Mouse (Mus musculus): ENCODE measurements around the gene Itch.
A peak's percentile ranks its signal among the peaks of the same experiment; 100 is the strongest.
"Not testable (repeated sequence)": the region's sequence is repeated elsewhere in the genome, so short reads cannot be mapped to it uniquely, and the experiment has no call there.

The Itch gene

DNA sequence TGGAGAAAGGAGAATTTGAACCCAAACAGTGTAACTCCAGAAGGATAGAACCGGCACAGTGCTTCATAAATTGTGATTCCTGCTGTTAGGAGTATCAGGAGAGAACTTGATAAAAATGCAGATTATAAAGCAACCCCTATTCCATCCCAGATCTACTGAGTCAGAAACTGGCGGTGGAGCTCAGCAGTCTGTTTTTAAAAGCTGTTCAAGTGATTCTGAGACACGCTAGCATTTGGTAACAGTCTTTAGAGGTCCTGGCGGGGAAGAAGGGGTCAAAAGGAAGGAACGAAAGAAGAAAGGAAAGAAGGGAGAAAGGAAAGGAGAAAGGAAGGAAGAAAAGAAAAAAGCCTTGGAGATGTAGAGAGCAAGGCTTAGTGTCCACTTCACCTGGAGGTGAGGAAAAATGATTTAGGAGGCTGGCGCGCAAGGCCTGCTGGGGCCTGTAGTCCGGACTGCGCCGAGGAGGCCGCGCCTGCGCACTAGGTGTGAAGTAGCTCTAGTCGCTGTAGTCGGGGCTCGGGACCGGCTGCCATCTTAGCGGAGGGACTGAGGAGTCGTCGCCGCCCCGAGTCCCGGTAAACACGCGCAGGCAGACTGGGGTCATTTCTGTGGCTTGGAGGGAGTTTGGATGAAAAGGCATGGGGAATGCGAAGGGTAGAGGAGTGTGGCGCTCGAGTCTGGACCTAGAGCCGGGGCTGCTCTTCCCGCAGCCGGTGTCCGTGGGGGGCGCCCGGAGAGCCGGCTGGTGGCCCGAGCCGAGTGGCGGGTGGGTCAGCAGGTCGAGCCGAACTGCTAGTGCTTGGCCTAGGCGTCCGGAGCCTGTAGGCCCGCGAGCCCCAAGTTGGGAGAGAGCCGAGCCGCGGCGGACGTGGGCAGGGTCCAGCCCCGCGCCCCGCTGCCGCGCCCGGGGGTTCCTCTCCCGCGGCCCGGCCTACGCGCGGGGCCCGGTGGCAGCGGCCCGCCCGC is at the start of gene Itch:
Gene Itch (plus strand): TSS at position 499 of the 966 bp plus-strand sequence.
- peak; percentile 96 for DNase-seq (ENCODE audit: low spot score)

DNA sequence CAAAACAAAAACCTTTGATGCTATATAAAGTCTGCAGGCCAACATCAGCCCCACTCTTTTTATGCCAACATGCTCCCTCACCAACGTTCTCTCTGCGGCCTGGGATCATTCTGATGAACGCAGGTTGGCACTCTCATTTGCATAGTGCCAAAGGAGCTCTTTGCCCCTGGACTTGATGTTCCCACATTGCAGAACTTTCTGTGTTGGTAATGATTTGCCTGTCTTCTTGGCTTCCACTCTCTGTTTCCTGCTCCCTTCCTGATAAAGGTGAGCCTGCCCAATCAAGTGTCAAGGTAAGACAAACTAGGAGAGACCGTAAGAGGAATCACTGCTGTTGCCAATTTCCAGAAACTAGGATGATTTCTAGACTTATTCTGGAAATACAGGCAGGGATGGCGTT is 48.8 kb upstream of the Itch start:
- no peak for DNase-seq (ENCODE audit: low spot score)

DNA sequence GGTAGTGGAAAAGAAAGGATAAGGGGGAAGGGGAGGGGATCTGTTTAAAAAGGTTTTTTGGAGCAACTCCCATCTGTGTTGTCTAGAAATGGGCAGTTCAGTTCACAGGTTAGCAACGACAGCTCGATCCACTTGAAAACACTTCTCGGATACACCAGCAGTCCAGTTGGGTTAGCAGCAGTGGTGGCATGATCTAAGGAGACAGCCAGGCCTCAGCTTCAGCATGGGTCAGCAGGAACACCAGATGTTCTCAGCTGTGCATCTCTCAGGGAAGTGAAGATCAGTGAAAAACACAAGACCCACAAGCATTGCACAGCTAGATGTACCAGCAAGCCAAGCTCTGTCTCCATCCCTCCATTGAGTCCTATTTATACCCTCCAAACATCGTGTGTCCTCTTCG is 47.0 kb upstream of the Itch start:
- DNase-seq (ENCODE audit: low spot score), result no peak

DNA sequence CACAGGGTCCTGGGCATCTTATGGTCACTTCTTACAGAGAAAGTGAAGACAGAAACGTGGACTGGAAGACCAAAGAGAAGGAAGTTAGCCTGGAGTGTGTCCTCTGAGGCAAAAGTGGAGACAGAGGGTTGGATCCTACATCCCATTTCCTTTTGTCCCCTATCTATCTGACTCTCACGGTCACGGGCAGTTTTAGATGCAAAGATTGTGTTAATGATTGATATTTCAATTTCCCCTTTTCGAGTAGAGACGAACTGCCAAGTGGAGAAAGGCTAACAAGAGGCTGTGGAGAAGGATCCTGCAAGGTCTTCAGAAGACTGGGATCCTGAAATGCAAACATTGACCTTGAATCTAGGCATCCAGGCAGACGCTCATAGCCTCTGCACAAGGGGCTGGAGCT is 45.0 kb upstream of the Itch start:
- DNase-seq (ENCODE audit: low spot score), result no peak

DNA sequence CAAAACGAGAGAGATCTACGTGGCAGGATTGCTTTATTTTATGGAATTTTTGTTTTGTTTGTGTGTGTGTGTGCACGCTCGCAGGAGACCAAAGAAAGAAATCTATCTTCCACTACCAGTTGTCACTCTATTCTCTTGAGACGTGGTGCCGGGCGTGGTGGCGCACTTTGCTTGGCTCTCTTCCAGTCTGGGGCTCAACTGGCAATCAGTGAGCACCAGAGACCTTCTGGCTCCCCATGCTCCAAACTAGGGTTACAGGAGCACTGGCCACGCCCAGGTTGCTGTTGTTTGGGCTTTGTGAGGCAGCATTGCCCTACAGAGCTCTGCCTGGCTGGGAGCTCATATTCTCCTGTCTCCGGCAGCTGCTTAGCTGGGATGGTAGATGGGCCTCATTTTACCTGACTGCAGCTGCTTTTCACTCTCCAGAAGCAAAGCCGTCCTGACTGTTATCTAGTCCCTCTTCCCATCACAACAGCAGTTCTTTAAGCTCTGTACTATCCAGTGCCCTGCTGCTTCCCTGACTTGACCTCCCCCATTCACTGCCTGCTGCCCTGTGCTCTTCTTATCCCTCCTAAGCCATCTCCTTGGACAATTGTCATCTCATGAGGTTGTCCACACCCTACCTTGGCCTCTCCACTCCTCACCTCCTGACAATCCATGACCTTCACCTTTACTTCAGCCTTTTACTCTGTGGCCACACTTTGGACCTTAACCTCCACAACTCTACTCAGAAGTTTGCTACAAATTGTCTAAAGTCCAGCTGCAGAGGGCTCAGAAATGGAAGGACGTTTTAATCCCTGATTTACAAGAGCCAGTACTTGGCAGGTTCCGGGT is 42.2 kb upstream of the Itch start:
- no peak for DNase-seq (ENCODE audit: low spot score)

DNA sequence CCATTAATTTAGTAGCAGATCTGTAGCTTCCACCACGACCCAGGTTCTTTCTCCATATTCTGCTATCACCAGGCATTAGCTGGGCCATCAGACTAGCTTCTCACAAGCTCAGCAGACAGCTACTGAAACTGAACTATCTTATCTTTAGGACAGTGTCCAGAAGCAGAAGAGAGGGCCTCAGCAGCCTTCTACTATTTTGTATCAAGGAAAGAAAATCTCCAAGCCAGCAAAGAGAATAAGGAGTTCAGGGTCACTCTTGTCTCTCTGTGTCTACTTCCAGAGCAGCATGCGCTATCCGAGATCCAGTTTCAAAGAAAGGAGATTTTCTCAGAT is 41.6 kb upstream of the Itch start:
- no peak for DNase-seq (ENCODE audit: low spot score)

DNA sequence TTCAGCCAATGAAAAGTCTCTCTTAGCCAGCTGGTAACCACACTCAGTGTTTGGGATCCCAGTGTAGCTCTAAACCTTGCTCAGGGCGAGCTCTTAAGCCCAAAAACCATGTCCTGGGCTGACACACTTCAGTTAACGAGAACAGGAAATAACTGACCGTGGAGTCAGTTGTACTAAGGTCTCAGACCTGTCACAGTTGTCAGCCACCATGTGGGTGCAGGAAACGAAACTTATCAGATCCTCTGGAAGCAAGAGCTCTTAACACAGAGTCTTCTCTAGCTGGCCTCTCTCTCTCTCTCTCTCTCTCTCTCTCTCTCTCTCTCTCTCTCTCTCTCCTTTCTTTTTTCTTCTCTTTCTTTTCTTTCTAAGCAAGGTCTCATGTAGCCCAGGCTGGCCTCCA is 39.9 kb upstream of the Itch start:
- DNase-seq (ENCODE audit: low spot score), result no peak

DNA sequence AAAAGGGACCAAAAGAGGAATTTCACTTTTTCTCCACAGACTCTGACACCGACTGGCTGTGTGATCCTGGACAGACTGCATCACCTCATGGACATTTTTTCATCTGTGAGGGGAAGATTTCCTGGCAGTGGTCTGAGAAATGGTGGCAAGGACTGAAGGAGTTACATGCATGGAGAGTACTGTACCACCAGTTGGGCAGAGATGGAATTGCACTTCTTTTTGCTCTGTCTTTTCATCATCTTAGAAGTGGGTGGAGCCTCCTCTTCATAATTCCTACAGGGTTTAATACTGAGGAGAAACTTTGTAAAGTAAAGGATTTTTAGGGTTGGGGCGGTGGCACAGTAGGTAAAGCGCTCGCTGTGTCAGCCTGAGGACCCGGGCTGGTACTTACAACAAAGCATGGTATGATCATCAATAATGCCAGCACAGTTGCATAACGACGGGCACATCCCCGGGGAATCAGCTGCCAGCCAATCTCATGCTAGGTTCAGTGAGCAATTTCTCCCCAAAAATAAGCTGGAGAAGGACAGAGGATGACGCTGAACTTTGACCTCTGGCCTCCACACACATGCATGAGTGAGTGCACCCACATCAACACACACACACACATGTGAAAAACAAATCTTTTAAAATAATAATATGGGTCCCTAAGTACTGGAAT is 34.5 kb upstream of the Itch start:
- peak; percentile 26 for DNase-seq (ENCODE audit: low spot score)

DNA sequence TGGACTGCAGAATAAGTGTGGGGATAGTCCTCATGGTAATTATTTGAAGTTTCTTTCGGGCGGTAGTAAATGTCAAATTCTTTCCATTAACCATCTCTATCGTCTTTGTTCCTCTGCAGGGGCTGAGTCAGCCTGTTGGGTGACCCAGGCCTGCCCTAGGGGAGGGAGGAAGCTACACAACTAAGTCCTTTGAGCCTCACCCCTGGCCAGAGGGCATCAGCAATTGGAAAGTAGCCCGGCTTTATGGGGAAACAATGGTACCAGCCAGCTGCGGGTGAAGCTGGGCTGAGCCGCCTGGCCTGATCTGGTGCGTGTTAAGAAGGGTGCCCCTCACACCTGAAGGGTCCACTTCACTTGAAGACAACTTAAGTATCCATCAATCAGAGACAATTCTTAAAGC is 33.9 kb upstream of the Itch start:
- DNase-seq (ENCODE audit: low spot score), result peak; percentile 27

DNA sequence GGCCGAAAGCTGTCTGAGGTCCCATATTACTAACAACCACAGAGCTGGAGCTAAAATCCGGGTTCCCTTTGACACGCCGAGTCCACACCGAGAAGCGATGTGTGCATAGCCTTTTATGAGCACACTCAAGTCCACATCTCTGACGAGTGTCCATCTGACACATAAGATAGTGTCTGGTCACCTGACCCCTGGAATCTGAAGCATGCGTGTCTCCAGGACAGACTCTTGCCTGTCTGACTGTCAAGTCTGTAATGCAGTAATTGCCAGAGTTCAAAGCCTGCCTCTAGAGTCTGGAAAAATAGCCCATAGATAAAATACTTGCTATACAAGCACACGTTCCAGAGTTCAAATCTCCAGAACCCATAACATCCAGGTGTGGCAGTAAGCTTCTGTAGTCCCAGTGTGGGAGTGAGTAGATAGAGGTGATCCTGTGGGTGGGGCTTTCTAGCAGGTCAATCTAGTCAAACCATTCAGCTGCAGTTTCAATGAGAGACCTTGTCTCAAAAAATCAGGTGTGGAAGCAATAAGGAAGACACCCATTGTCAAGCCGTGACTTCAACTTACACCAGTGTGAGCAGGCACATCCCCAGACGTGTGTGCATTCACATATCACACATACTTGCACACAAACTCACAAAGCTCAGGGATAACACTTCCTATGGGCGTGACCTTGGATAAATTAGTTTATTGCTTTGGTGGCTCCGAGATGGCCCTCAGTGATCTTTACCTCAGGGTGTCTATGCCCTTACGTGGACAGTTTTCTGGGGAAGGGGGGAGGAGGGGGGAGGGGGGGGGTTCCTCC is 33.1 kb upstream of the Itch start:
- no peak for DNase-seq (ENCODE audit: low spot score)

DNA sequence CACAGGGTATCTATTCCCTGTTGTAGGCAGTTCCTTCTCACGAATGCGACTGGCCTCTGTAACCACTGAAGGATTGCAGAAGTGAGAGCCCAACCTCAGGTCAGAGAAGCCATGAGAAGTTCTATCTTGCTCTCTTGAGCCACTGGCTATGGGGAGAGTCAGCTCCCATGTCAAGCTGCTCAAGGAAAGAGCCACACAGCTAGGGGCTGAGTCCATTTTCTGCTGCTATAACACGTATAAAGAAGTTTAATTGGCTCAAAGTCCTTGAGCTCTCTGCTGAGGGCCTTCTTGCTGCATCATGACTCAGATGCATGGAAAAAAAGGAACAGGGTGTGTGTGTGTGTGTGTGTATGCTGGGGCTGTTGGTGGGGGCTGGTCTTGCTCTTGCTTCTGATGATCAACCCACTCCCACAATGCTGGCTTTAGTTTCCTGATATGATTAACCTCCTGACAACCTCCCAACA is 32.5 kb upstream of the Itch start:
- no peak for DNase-seq (ENCODE audit: low spot score)

DNA sequence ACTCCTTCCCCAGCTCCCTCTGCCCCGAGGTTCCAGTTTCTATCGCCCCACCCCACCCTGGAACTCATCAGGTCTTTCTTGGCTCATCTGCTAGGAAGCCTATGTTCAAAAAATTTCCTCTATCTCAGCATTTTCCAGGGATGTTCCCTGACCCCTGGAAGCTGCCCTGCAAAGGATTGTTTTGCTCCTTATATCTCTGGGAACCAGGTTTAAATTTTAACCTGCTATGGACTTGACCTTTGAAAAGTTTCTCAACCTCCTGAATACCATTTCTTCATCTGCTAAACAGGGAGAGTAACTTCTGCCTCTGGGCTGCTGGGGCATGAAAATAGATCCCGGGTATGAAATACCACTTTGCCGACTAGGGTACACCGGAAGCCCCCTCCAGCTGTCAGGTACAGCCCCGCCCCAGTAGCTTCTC is 31.5 kb upstream of the Itch start:
- no peak for DNase-seq (ENCODE audit: low spot score)

DNA sequence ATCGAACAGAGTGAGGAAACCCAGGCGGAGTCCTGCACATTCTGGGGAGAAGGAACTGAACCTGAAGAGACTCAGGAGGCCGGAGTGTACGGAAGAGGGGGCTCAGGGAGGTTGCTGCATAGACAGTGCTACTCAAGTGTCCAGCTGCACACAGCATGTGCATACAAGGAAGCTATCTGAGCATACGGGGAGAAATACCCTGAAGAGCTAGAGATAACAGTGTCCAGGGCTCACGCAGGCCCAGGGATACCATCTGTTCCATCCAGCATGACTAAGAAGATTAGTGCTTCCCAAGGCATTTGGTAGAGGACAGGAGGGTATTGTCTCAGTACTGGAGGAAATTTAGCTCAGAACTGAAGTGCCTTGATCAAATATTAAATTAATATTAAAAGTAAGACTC is 29.7 kb upstream of the Itch start:
- no peak for DNase-seq (ENCODE audit: low spot score)

DNA sequence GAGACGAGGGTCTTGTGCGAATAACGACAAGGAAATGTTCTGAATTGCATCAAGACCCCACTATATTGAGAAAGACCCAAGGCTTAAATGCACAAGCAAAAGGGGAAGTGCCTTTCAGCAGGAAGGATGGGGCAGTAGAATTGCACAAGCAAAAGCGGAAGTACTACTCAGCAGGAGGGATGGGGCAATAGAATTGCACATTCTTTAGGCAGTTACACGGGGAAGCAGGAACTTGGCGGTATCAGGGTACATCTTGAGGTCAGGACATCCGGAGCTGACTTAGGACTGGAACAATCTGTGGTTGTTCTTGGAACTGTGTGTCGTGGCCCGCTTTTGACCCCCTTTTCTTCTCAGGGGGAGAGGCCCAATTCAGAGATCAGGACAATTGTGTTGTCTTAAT is 26.0 kb upstream of the Itch start:
- DNase-seq (ENCODE audit: low spot score), result not testable (repeated sequence)

DNA sequence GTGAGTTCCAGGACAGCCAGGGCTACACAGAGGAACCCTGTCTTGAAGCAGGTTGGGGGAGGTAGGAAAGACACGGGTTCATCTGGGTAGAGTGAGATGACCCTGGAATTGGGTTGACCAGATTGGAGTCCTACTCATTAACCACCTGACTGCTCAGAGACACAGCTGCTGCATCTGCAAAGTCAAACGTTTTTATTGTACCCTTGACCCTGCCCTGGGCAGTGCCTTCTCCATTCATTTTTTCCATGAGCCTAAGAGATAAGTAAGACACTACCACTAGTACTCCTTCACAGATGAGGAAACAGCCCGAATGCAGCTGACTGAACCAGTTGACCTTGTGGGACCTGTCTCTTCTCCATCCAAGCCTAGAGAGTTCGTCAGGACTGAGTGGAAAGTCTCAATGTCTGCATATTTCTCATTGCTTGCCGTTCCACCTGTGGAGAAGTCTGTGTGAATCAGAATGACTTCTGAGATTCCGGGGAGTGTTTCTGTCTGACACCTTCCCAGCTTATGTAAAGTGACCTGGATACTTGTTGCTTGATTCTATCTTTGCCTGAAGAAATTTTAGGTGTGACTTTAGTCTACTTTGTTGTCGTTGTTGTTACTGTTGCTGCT is 18.0 kb upstream of the Itch start:
- no peak for DNase-seq (ENCODE audit: low spot score)

DNA sequence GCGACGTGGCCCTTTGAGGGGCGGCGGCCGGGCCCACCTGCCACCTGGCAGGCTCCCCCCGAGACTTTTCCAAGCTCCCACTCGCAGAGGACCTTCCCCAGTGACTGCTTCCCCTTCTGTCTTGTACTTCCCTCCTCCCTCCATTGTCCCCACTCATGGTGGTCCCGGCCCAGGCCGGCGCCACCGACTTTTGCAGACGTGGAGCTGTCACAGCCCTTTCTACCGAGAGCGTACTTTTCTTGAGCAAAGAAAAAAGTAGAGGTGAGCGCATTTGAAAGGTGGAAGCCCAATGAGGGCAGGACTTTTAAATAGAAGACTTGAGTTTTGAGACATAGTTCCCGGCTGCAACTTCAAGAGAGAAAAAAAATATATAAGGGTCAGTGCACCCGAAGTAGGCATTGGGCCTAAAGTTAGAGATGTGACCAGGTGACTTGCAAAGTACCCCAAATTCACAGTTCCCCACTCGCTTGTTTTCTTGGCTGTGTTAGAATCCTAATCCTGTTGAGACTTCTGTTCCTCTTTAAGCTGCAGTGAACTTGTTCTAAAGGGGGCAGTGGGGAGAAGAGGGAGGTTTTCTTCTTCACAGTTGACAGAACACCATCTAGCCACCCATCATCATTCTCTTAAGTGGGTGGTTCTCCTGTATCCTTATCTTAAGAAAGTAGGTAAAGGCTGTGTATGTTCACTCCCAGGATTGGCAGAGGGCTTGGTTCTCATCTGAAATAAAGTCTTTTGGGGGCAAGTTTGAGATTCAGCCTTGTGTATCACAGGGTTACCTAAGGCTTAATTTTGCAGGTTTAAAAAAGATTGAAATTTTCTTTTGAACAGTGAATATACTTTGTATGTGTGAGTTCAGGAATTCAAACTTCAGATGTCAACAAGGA is 910 bp downstream of the Itch start:
- DNase-seq (ENCODE audit: low spot score), result peak; percentile 24

DNA sequence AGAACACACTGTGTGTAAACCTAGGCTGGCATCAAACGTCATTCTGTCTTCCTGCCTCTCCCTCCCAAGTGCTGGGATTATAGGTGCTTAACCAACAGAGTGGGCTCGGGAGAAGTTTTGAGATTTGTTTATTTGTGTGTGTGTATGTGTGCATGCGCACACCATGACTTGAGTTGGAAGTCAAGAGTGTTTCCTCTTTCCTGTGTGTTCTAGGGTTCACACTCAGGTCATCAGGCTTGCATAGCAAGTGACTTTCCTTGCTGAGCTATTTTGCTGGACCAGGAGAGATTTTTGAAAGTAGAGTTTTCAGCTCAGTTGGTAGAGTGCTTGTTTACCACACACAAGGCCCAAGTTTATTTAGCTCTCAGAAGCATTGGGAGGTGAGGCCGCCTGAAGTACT is 1.8 kb downstream of the Itch start:
- no peak for DNase-seq (ENCODE audit: low spot score)

DNA sequence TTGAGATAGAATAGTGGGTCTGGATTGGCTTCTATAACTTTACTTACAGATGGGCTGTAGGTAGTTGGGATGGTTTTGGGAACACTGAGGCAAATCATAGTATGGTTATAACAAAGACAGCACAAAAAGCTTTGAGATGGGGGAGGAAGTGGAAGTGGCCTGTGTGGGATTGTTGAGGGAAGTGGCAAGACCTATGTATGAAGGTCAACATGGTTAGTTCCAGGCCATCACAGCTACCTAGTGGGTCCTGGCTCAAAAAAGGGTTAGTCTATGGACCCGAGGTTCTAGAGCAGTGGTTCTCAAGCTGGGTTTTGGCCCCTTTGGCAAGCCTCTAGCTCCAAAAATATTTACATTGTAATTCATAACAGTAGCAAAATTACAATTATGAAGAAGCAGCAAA is 2.2 kb downstream of the Itch start:
- DNase-seq (ENCODE audit: low spot score), result no peak

DNA sequence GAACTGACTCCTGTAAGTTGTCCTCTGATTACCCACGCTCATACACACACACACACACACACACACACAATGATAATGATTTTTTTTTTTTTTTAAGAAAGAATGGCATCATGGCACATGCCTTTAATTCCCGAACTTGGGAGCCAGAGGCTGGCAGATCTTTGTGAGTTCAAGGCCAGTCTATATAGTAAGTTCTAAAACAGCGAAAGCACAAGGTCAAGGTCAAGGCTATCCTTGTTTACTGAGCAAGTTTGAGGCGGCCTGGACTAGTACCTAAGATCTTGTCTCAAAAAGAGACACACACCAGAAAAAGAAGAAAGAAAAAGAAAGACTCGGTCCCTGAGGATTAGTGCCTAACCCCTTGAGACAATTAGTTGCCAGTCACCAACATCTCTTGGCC is 7.7 kb downstream of the Itch start:
- no peak for DNase-seq (ENCODE audit: low spot score)

DNA sequence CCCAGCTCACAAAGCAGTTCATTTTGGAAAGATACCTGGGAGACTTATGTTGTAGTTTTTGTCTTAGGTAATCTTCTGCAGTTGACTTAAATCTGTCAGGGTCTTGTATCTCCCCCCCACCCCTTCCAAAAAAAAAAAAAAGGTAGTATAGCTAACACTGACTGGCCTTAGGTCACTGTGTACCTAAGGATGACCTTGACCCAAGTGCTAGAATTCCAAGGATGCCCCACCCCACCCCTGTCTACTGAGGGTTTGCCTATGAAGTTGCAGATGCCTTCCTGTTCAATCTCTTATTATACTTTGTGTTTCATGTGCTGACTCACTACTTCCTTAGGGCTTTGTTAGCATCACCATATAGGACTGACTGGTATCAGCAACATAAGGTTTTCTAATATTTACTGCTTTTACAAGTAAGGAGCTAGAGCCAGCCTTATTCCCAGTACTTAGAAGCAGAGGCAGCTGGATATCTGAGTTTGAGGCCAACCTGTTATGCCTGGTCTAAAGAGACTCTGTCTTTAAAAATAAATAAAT is 8.8 kb downstream of the Itch start:
- DNase-seq (ENCODE audit: low spot score), result no peak
